Mouse (Mus musculus): ENCODE measurements around the gene Anxa9.
"Not testable (repeated sequence)": the region's sequence is repeated elsewhere in the genome, so short reads cannot be mapped to it uniquely, and the experiment has no call there.

DNA sequence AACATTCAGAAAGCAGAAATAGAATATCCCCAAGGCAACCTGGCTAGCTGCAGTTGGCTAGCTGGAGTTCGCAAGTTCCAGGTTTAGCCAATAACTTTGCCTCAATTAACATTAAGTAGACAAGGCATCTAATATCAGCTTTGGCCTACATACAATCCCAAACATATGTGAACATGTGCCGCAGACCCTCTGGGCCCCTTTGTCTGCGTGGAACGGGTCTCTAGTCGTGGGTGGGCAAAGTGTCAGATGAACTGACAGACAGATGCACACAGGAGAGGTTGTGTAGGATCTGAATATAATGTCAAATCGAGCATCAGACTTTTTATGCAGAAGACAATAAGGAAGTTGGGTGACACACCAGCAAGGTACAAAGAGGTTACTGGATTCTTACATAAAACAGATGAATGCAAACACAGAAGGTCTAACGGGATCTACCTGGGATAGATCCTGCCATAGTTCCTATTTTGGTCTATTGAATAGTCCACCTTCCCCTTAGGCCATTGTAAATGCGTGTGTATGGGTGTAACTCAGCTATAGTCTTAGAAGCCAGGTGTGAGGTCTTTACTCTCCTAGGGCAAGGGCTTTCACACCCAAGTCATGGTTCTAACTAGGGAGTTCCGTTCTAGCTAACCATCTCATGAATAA is 36.5 kb upstream of the Anxa9 start:
- TF ChIP-seq GATA1 (IDR thresholded peaks at IDR 0.05; ENCODE audit: borderline replicate concordance, low read length); FLI1 (IDR thresholded peaks at IDR 0.05; ENCODE audit: low read length): not testable (repeated sequence)
